Mouse (Mus musculus): Measurements from ENCODE around the gene Ccdc142. TPM values are rescaled to one million over a fixed set of nuclear protein-coding genes. Genes with fewer than 3 reads are reported as not detected.

The Ccdc142 gene
- polyA plus RNA-seq, 1 experiment from 2014 or later = 4.2 TPM

- ATAC-seq (ENCODE audit: low FRiP score, low TSS enrichment) (no peak), DNase-seq (no peak)
- peaks cover 16% of the 10 kb centered on the region for H3K4me1 ChIP-seq (ENCODE audit: control insufficient read depth, insufficient read depth, low read length)
- H3K9ac ChIP-seq (replicated peaks; ENCODE audit: low read length) = no peak overlapping the region
- H3K36me3 ChIP-seq (ENCODE audit: control insufficient read depth, insufficient read depth, low read length) = no peaks in the 10 kb centered on the region
- no peak overlapping the region for H3K4me2 ChIP-seq (ENCODE audit: low read length)
- H3K4me3 ChIP-seq (replicated peaks; ENCODE audit: low read depth, low read length) = no peak overlapping the region
- no peaks in the 10 kb centered on the region for H3K27me3 ChIP-seq (ENCODE audit: control insufficient read depth, insufficient read depth, low read length)
- 93% methylated on average over 5 of the region's 5 CpGs for WGBS
- no peak overlapping the region for H3K27ac ChIP-seq (replicated peaks; ENCODE audit: low read depth, low read length)
- no peaks in the 10 kb centered on the region for H3K9me3 ChIP-seq (ENCODE audit: control insufficient read depth, low read length)
Measured at GRCm38 (mm10) chr6:83127419-83127818, 26.0 kb downstream of the Ccdc142 start.

DNA sequence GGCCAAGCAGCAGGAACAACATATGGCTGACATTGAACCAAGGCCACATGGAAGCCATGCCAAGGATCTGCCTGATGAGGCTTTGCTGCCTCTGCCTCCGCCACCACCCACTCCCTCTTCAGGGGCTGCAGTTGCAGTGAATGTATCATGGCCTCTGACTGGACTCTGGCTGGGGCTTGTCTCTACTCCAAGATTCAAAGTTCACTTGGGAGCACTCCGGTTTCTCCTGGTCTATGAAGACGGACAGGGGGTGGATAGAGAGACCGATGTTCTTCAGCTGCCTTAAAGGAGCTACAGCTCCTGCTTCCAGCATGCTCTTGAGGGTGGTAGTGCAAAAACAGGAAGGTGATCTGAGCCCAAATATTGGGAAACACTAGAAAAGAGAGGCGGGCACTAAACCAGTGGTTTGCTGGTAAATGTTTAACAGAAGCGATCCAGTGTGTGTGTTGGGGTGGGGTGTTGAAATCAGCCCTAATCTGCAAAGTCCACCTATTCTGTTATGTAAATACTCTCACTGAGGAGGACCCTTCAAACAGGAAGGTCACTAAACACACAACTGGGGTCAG lies 30.2 kb downstream of the Ccdc142 start:
- 91% methylated on average over 6 of the region's 6 CpGs for WGBS
- ATAC-seq (ENCODE audit: low FRiP score, low TSS enrichment) (no peak), DNase-seq (no peak)
- H3K4me2 ChIP-seq (ENCODE audit: low read length) = no peak overlapping the region
- H3K27me3 ChIP-seq (ENCODE audit: control insufficient read depth, insufficient read depth, low read length) = 0 out of 2 replicates have a peak, but pooled peaks cover 2% of the 10 kb centered on the region
- no peaks in the 10 kb centered on the region for H3K9me3 ChIP-seq (ENCODE audit: control insufficient read depth, low read length)
- peaks cover 11% of the 10 kb centered on the region; the same call in 1 of the 2 replicates for H3K4me1 ChIP-seq (ENCODE audit: control insufficient read depth, insufficient read depth, low read length)
- H3K4me3 ChIP-seq (replicated peaks; ENCODE audit: low read depth, low read length) = no peak overlapping the region
- H3K36me3 ChIP-seq (ENCODE audit: control insufficient read depth, insufficient read depth, low read length) = no peaks in the 10 kb centered on the region
- no peak overlapping the region for H3K9ac ChIP-seq (replicated peaks; ENCODE audit: low read length)
- no peak overlapping the region for H3K27ac ChIP-seq (replicated peaks; ENCODE audit: low read depth, low read length)

GRCm38 (mm10) chr6:83132176-83132919 lies 30.9 kb downstream of the Ccdc142 start:
- Histone ChIP-seq H3K27ac (replicated peaks; ENCODE audit: low read depth, low read length) (no peak overlapping the region), H3K9ac (replicated peaks; ENCODE audit: low read length) (no peak overlapping the region), H3K9me3 (ENCODE audit: control insufficient read depth, low read length) (no peaks in the 10 kb centered on the region), H3K4me3 (replicated peaks; ENCODE audit: low read depth, low read length) (no peak overlapping the region), H3K4me1 (ENCODE audit: control insufficient read depth, insufficient read depth, low read length) (peaks cover 19% of the 10 kb centered on the region), H3K4me2 (ENCODE audit: low read length) (no peak overlapping the region), H3K27me3 (ENCODE audit: control insufficient read depth, insufficient read depth, low read length) (0 out of 2 replicates have a peak, but pooled peaks cover 2% of the 10 kb centered on the region), H3K36me3 (ENCODE audit: control insufficient read depth, insufficient read depth, low read length) (no peaks in the 10 kb centered on the region)
- DNase-seq (no peak), ATAC-seq (ENCODE audit: low FRiP score, low TSS enrichment) (no peak)
- WGBS = 88% methylated on average over 9 of the region's 9 CpGs

DNA sequence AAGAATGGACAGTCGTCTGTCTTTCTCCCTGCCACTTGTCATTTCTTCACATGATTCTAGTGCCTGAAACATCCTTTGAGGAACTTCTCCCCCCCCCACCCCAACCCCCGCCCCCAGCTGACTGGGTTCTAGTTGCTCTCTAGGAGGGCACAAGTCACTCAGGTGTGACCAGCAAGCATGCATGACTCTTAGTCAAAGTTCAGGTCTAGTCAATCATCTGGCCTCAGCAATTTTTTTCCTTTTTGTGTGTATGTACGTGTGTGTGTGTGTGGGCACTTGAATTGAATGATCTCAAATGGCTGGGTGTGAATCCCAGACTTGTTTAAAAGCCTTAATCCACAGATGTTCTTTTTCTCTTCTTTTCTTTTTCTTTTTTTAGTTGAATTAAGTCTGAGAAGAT lies 32.8 kb downstream of the Ccdc142 start:
- H3K4me1 ChIP-seq (ENCODE audit: control insufficient read depth, insufficient read depth, low read length) = peaks cover 32% of the 10 kb centered on the region
- no peak for DNase-seq
- H3K9ac ChIP-seq (replicated peaks; ENCODE audit: low read length) = no peak overlapping the region
- H3K27me3 ChIP-seq (ENCODE audit: control insufficient read depth, insufficient read depth, low read length) = 0 out of 2 replicates have a peak, but pooled peaks cover 2% of the 10 kb centered on the region
- no peaks in the 10 kb centered on the region for H3K9me3 ChIP-seq (ENCODE audit: control insufficient read depth, low read length)
- ATAC-seq (ENCODE audit: low FRiP score, low TSS enrichment) = no peak
- no peaks in the 10 kb centered on the region for H3K36me3 ChIP-seq (ENCODE audit: control insufficient read depth, insufficient read depth, low read length)
- no peak overlapping the region for H3K4me3 ChIP-seq (replicated peaks; ENCODE audit: low read depth, low read length)
- WGBS = 67% methylated on average over 3 of the region's 3 CpGs
- no peak overlapping the region for H3K4me2 ChIP-seq (ENCODE audit: low read length)
- H3K27ac ChIP-seq (replicated peaks; ENCODE audit: low read depth, low read length) = no peak overlapping the region

- peak within 1 kb of the TSS; percentile 62 for H3K9ac ChIP-seq (replicated peaks; ENCODE audit: low read length)
- H3K4me3 ChIP-seq (replicated peaks; ENCODE audit: low read depth, low read length) = peak within 1 kb of the TSS; percentile 39; the same call in 1 of the 2 replicates
- ATAC-seq (ENCODE audit: low FRiP score, low TSS enrichment) (no peak), DNase-seq (no peak)
- H3K36me3 ChIP-seq (ENCODE audit: control insufficient read depth, insufficient read depth, low read length) = no peaks in the 10 kb centered on the region
- no peak within 1 kb of the TSS for H3K27ac ChIP-seq (replicated peaks; ENCODE audit: low read depth, low read length)
- H3K4me2 ChIP-seq (ENCODE audit: low read length) = peak within 1 kb of the TSS; percentile 65
- H3K27me3 ChIP-seq (ENCODE audit: control insufficient read depth, insufficient read depth, low read length) = 0 out of 2 replicates have a peak, but pooled peaks cover 2% of the 10 kb centered on the region
- WGBS = 60% methylated on average over 7 of the region's 7 CpGs
- no peaks in the 10 kb centered on the region for H3K9me3 ChIP-seq (ENCODE audit: control insufficient read depth, low read length)
- H3K4me1 ChIP-seq (ENCODE audit: control insufficient read depth, insufficient read depth, low read length) = peaks cover 32% of the 10 kb centered on the region
Measured at GRCm38 (mm10) chr6:83134951-83135513, 33.6 kb downstream of the Ccdc142 start, which contains the start of gene Rtkn. Gene Rtkn (plus strand): TSS chr6:83135463.

DNA sequence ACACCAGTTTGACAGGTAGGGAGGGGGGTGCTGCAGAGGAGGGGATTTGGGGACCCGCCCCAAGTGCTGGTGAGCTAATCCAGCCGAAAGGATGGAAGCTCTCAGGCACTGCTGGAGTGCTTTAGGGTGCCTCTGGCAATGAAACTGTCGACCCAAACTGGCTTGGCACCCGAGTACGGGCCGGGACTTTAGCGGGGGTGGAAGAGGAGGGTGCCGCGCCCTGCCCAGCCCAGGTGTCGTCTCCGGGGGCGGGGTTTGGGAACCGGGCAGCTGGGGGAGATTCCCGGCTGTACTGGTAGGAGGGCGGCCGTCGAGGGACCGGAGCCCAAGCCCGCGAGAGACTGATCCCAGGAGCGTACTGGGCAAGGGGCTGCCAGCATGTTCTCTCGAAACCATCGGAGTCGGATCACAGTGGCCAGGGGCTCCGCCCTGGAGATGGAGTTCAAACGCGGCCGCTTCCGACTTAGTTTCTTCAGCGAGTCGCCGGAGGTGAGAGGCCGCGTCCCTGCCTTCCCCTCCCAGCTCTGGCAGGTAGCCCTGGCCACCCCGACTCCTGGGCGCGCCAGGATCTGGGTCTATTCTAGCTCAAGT lies 34.3 kb downstream of the Ccdc142 start:
- WGBS = 4% methylated on average over 37 of the region's 37 CpGs
- peak overlapping the region; percentile 65 for H3K4me2 ChIP-seq (ENCODE audit: low read length)
- H3K4me1 ChIP-seq (ENCODE audit: control insufficient read depth, insufficient read depth, low read length) = peaks cover 32% of the 10 kb centered on the region
- H3K9me3 ChIP-seq (ENCODE audit: control insufficient read depth, low read length) = no peaks in the 10 kb centered on the region
- H3K27me3 ChIP-seq (ENCODE audit: control insufficient read depth, insufficient read depth, low read length) = 0 out of 2 replicates have a peak, but pooled peaks cover 2% of the 10 kb centered on the region
- H3K27ac ChIP-seq (replicated peaks; ENCODE audit: low read depth, low read length) = no peak overlapping the region
- no peaks in the 10 kb centered on the region for H3K36me3 ChIP-seq (ENCODE audit: control insufficient read depth, insufficient read depth, low read length)
- peak overlapping the region; percentile 40 for H3K9ac ChIP-seq (replicated peaks; ENCODE audit: low read length)
- no peak for DNase-seq
- ATAC-seq (ENCODE audit: low FRiP score, low TSS enrichment) = no peak
- peak overlapping the region; percentile 39; the same call in 1 of the 2 replicates for H3K4me3 ChIP-seq (replicated peaks; ENCODE audit: low read depth, low read length)

DNA sequence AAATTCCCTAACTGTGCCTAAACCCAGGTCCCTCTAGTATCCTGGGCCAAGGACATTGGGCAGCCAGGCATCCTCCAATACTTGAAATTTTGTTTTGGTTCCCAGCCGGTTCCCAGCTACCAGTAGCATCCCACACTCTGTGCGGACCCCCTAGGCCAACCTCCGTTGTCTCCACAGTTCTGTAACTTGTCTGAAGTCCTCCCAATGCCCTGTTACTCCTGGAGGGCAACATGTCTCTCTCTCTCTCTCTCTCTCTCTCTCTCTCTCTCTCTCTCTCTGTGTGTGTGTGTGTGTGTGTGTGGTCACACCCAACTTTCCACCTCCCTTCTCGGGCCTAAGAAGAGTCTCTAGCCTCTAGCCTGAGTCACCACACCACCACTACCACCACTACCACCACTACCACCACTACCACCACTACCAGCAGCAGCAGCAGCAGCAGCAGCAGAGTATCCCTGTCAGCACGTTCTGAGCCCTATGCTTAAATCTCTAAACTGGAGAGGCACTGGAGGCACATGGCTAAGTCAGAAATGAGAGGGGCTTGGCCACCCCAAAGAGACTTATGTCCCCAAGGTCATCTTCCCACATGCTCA lies 35.0 kb downstream of the Ccdc142 start:
- WGBS = 17% methylated on average over 5 of the region's 5 CpGs
- no peaks in the 10 kb centered on the region for H3K36me3 ChIP-seq (ENCODE audit: control insufficient read depth, insufficient read depth, low read length)
- peak overlapping the region; percentile 90 for H3K27ac ChIP-seq (replicated peaks; ENCODE audit: low read depth, low read length)
- peak overlapping the region; percentile 39 for H3K4me3 ChIP-seq (replicated peaks; ENCODE audit: low read depth, low read length)
- ATAC-seq (ENCODE audit: low FRiP score, low TSS enrichment) = peak; percentile 6; the same call in 1 of the 2 replicates
- H3K9ac ChIP-seq (replicated peaks; ENCODE audit: low read length) = peak overlapping the region; percentile 62
- no peaks in the 10 kb centered on the region for H3K9me3 ChIP-seq (ENCODE audit: control insufficient read depth, low read length)
- peak overlapping the region; percentile 65 for H3K4me2 ChIP-seq (ENCODE audit: low read length)
- H3K27me3 ChIP-seq (ENCODE audit: control insufficient read depth, insufficient read depth, low read length) = 0 out of 2 replicates have a peak, but pooled peaks cover 2% of the 10 kb centered on the region
- DNase-seq = no peak
- peaks cover 32% of the 10 kb centered on the region for H3K4me1 ChIP-seq (ENCODE audit: control insufficient read depth, insufficient read depth, low read length)

DNA sequence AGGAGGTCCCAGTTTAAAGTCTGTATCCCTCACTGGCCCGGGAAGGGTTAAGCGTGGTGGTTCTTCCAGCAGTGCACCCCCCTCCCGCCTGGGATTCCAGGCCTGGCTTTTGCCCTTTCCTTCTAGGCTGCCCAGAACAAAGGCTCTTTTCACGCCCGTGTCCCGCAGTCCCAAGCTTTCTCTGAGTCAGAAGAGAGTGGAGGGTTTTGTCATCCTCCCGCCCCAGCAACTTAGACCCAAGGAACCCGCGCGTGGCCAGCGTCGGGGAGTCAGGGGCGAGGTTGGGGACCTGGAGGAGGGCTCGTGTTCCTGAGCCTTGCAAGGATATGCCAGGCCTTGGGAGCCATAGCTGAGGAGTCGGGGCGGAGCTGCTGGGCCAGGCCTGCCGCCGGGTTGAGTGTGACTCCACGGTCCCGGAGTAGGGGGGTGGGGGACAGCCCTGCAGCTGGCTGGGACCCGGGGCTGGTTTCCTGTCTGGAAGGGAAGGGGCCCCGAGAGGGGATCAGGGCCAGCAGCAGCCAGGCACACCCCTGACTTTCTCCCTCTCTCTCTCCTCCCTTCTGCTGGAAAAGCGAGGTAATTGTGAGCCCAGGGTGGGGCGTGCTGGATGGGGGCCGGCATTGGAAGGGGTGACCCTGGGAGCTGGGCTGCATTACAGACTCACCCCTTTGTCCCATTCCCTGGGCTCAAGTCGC lies 35.6 kb downstream of the Ccdc142 start:
- Histone ChIP-seq H3K27ac (replicated peaks; ENCODE audit: low read depth, low read length) (peak overlapping the region; percentile 90), H3K9me3 (ENCODE audit: control insufficient read depth, low read length) (no peaks in the 10 kb centered on the region), H3K36me3 (ENCODE audit: control insufficient read depth, insufficient read depth, low read length) (no peaks in the 10 kb centered on the region), H3K4me3 (replicated peaks; ENCODE audit: low read depth, low read length) (peak overlapping the region; percentile 39), H3K4me1 (ENCODE audit: control insufficient read depth, insufficient read depth, low read length) (peaks cover 34% of the 10 kb centered on the region), H3K4me2 (ENCODE audit: low read length) (peak overlapping the region; percentile 65), H3K9ac (replicated peaks; ENCODE audit: low read length) (peak overlapping the region; percentile 62), H3K27me3 (ENCODE audit: control insufficient read depth, insufficient read depth, low read length) (peaks cover 5% of the 10 kb centered on the region; the same call in 1 of the 2 replicates)
- under 1% methylated on average over 25 of the region's 26 CpGs for WGBS
- ATAC-seq (ENCODE audit: low FRiP score, low TSS enrichment) (peak; percentile 82), DNase-seq (peak; percentile 73)
